Comparison of ENCODE assay signal across 8 mouse cellular contexts in the genomic region with DNA sequence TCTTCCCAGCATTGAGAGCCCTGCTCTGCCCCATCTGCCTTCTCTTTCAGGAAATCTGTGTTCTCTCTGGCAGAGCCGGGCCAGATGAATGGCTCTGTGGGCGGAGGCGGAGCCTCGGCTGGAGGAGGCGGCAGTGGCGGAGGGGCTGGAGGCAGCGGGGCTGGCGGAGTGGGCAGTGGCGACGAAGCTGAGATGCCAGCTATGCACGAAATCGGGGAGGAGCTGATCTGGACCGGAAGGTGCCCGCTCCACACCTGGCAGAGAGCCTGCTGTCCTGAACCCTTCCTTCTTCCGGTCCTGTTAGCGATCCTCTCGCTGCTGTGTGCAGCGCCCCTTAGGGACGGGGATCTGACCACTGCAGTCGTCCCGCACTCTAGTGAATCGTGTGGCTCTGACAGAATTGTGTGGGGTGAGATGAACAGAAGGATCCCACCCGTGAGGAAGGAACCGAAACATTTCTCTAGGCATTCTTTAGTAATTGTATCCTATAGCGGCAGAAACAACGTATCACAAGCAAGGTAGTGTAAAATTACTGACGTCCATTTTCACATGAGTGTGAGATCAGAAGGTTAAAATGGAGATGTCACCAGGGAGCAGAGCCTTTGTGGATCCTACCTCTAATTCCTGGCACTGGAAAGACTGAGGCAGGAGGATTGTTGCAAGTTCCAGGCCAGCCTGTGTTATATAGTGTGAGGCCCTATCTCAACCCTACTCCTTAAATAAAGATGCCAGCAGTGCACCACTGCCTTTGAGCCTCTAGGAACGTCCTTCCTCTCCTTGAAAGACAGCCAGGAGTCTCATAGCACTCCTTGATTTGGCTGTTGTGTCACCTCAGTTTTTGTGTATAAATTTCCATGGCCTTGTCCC. TPM values are rescaled to one million over a fixed set of nuclear protein-coding genes. Genes with fewer than 3 reads are reported as not detected.
A peak's percentile ranks its signal among the peaks of the same experiment; 100 is the strongest.
DNase-seq lines count a peak whose midpoint lies in the region; ATAC-seq lines count a peak whose summit lies in the region.

No protein-coding gene starts in this region.

- DNase-seq in adrenal gland, adult 18-20 months (ENCODE audit: low spot score in 2 of 2): peak; percentile 73 to 78
- DNase-seq in embryo, embryonic 11 days: peak; percentile 85
- DNase-seq in gastrocnemius, postnatal 36 days: peak; percentile 79 to 86
- DNase-seq in left cerebral cortex, postnatal 14 days (ENCODE audit: low spot score in 2 of 2): peak; percentile 81 to 96
- DNase-seq in right cerebral cortex, postnatal 14 days: peak; percentile 89
- DNase-seq in urinary bladder, postnatal 25 days (ENCODE audit: low spot score): peak; percentile 77

- no peaks in the 10 kb centered on the region for H3K36me3 ChIP-seq in intestine, embryonic 15.5 days

- H3K9ac ChIP-seq in intestine, embryonic 15.5 days: peak overlapping the region; percentile 71

- H3K27ac ChIP-seq in intestine, embryonic 15.5 days: peak overlapping the region; percentile 81

- no peaks in the 10 kb centered on the region for H3K9me3 ChIP-seq in intestine, embryonic 15.5 days

- ATAC-seq in intestine, embryonic 15.5 days: peak; percentile 96
- ATAC-seq in megakaryocyte-erythroid progenitor cell, adult 5-6 weeks (replicated peaks; ENCODE audit: low FRiP score, low TSS enrichment, poor library complexity, severe bottlenecking): peak; percentile 90

- peaks cover 5% of the 10 kb centered on the region; the same call in 1 of the 2 replicates for H3K4me1 ChIP-seq in intestine, embryonic 15.5 days (replicated peaks)

- H3K4me3 ChIP-seq in intestine, embryonic 15.5 days (replicated peaks): peak overlapping the region; percentile 60

- peak overlapping the region; percentile 76 for H3K4me2 ChIP-seq in intestine, embryonic 15.5 days (replicated peaks)

- no peaks in the 10 kb centered on the region for H3K27me3 ChIP-seq in intestine, embryonic 15.5 days (replicated peaks)

- intact Hi-C loops in gastrocnemius, postnatal 36 days (cut with DNase I): loop anchor here (5.0 kb wide), 1 partner anchor 106 kb away; no protein-coding TSS in a partner anchor
- intact Hi-C loops in left cerebral cortex, postnatal 14 days (cut with DNase I): loop anchor here (5.0 kb wide), 1 partner anchor 51 kb away; a partner anchor contains a TSS

- WGBS in intestine, embryonic 15.5 days: 2% methylated on average over 28 of the region's 28 CpGs

RNA-seq across cellular contexts. Expression of a gene that starts 48.7 kb away (rescaled TPM):
- under 1 TPM in 1 of 2 experiments, not detected in 1; 0.07 TPM for total RNA-seq in adrenal gland, adult 18-20 months (2021)
- total RNA-seq in gastrocnemius, postnatal 36 days (2021): not detected
- polyA plus RNA-seq in intestine, embryonic 15.5 days (2015; fragmentation: Nextera tagmentation; extraction: Ambion mirVana): 0.39 and 0.41 TPM in 2 replicates
- 1 to 10 TPM; 1.1 TPM for total RNA-seq in left cerebral cortex, postnatal 14 days (2021)
- not detected in 2 replicates for total RNA-seq in megakaryocyte-erythroid progenitor cell, adult 5-6 weeks (2014; fragmentation: Nextera tagmentation)
- 0.91 TPM in 1 of 2 replicates, not detected in the other for total RNA-seq in megakaryocyte-erythroid progenitor cell, adult 5-6 weeks (2017)

RNA-seq across cellular contexts. Expression of a gene that starts 57.3 kb away (rescaled TPM):
- total RNA-seq in adrenal gland, adult 18-20 months (2021): 10 to 100 TPM; 12.3 to 24.1 TPM
- 1 to 10 TPM; 4.3 to 8.2 TPM for total RNA-seq in gastrocnemius, postnatal 36 days (2021)
- 38.4 and 42.0 TPM in 2 replicates for polyA plus RNA-seq in intestine, embryonic 15.5 days (2015; fragmentation: Nextera tagmentation; extraction: Ambion mirVana)
- total RNA-seq in left cerebral cortex, postnatal 14 days (2021): 1 to 10 TPM; 6.2 to 6.6 TPM
- 20.4 and 44.9 TPM in 2 replicates for total RNA-seq in megakaryocyte-erythroid progenitor cell, adult 5-6 weeks (2014; fragmentation: Nextera tagmentation)
- total RNA-seq in megakaryocyte-erythroid progenitor cell, adult 5-6 weeks (2017): 26.9 and 30.5 TPM in 2 replicates

RNA-seq across cellular contexts. Expression of a gene that starts 57.4 kb away (rescaled TPM):
- total RNA-seq in adrenal gland, adult 18-20 months (2021): 10 to 100 TPM; 67.7 to 79.2 TPM
- total RNA-seq in gastrocnemius, postnatal 36 days (2021): 1 to 10 TPM; 9.5 to 9.8 TPM
- 56.7 and 63.9 TPM in 2 replicates for polyA plus RNA-seq in intestine, embryonic 15.5 days (2015; fragmentation: Nextera tagmentation; extraction: Ambion mirVana)
- total RNA-seq in left cerebral cortex, postnatal 14 days (2021): 10 to 100 TPM; 22.0 to 22.4 TPM
- 58.8 and 60.6 TPM in 2 replicates for total RNA-seq in megakaryocyte-erythroid progenitor cell, adult 5-6 weeks (2014; fragmentation: Nextera tagmentation)
- 117 and 119 TPM in 2 replicates for total RNA-seq in megakaryocyte-erythroid progenitor cell, adult 5-6 weeks (2017)

Comparison
In these comparisons a context has a peak if more than half of its experiments do, and no peak if none do; other contexts are left out.
1. Peak in every context shown above with its lines: DNase-seq, ATAC-seq, H3K4me3 ChIP-seq and H3K27ac ChIP-seq.